Mouse (Mus musculus) bone marrow, adult 2 months (tissue): ENCODE data around the gene Atcay. TPM values are rescaled to one million over a fixed set of nuclear protein-coding genes. Genes with fewer than 3 reads are reported as not detected.

ENCODE experiments used
- H3K27ac ChIP-seq: fragments of 200-500 bp; 2 replicates; pipeline ENCODE4 v1.5.1; 2012; ENCODE audit warnings: low read depth, mild to moderate bottlenecking, control low read depth, inconsistent platforms, low read length; ENCODE audit not compliant: control insufficient read depth, poor library complexity, insufficient read depth
- H3K4me1 ChIP-seq: fragments of 200-500 bp; 2 replicates; pipeline ENCODE4 v1.6.1; 2011; ENCODE audit warnings: low read length; ENCODE audit not compliant: control insufficient read depth, insufficient read depth
- H3K4me3 ChIP-seq: fragments of 200-500 bp; replicated peaks from 2 replicates; pipeline ENCODE3; 2011; ENCODE audit warnings: mild to moderate bottlenecking, low read depth, low read length, control low read depth; ENCODE audit not compliant: control insufficient read depth
- CTCF ChIP-seq: fragments of 200-500 bp; IDR thresholded peaks from 2 replicates; pipeline ENCODE4 v1.5.1; 2011; ENCODE audit warnings: low read length, control low read depth; ENCODE audit not compliant: control insufficient read depth, insufficient read depth
- POLR2A ChIP-seq: fragments of 200-500 bp; IDR thresholded peaks from 2 replicates; pipeline ENCODE4 v1.6.1; 2011; ENCODE audit warnings: low read depth, mild to moderate bottlenecking, control low read depth, low read length, borderline replicate concordance; ENCODE audit not compliant: control insufficient read depth
- WGBS: fragments of 180-500 bp; shearing (Covaris S2); methylation state at CpG from one replicate; pipeline ENCODE4 v1.1.7; 2018; 5-methylcytosine and 5-hydroxymethylcytosine counted together
- polyA plus RNA-seq: library from polyadenylated mRNA; stranded (reverse); fragments of >200 nt; gene quantifications from 2 replicates; pipeline ENCODE4 v1.2.4, GENCODE M21; 2011; ENCODE audit warnings: low replicate concordance; ENCODE audit not compliant: missing spikeins, insufficient read depth, insufficient read length

The Atcay gene
- not detected in 2 replicates for polyA plus RNA-seq

DNA sequence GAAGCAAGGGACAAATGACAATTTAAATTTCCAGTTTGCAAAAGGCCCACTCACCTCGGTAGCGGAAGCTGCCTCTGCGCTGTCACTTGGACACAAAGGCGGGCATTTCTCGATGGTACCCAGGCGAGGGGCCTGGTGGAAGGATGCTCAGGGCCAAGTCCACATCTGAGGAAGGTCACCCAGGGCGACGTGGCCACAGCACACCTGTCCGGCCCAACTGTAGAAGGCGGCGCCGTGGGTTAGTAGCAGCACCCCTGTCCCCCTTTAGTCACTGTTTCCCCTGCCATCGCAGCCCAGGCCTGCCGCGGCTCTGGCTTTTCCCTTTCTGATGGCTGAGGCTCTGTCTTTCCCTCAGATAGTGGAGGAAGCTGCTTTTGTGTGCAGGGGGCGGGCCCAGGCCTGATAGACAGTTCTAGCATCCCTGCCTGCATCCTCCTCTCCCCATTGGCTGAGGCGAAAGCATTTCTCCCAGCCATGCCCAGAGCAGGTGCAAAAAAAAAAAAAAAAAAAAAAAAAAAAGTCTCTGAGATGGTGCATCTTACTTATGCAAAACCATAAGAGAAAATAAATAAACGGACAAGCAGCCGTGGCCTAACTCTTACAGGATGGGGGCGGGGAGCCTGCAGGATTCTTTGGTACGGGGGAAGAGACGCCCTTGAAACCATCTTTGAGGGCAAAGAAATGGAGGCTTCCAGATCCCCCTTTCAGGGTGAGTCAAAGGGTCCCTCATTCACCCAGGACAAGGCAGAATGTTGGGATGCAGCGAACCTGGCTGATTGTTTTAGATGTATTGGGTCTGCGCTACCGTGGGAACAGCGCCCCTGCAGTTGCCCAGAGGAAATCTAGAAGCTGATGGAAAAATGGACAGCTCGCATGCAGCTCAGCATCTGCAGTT lies at the start of gene Atcay:
Gene Atcay (minus strand): TSS at position 396 of the 895 bp plus-strand sequence.
- Histone ChIP-seq H3K27ac (no peak within 1 kb of the TSS), H3K4me1 (no peaks in the 10 kb centered on the region), H3K4me3 (no peak within 1 kb of the TSS)
- no peak for TF ChIP-seq POLR2A
- TF ChIP-seq CTCF = peak; percentile 41; the same call in 1 of the 2 replicates
- WGBS = 11% methylated on average over 27 of the region's 27 CpGs

- Histone ChIP-seq H3K4me3 (no peak overlapping the region), H3K4me1 (no peaks in the 10 kb centered on the region), H3K27ac (no peak overlapping the region)
- 79% methylated on average over 10 of the region's 10 CpGs for WGBS
- TF ChIP-seq CTCF (no peak), POLR2A (no peak)
These were observed 48.9 kb upstream of the Atcay start for GRCm38 (mm10) chr10:81279496-81279895.

- TF ChIP-seq CTCF (no peak), POLR2A (no peak)
- WGBS = 88% methylated on average over 22 of the region's 22 CpGs
- Histone ChIP-seq H3K4me1 (no peaks in the 10 kb centered on the region), H3K4me3 (no peak overlapping the region), H3K27ac (no peak overlapping the region)
These were observed 47.0 kb upstream of the Atcay start for GRCm38 (mm10) chr10:81277676-81278075.

DNA sequence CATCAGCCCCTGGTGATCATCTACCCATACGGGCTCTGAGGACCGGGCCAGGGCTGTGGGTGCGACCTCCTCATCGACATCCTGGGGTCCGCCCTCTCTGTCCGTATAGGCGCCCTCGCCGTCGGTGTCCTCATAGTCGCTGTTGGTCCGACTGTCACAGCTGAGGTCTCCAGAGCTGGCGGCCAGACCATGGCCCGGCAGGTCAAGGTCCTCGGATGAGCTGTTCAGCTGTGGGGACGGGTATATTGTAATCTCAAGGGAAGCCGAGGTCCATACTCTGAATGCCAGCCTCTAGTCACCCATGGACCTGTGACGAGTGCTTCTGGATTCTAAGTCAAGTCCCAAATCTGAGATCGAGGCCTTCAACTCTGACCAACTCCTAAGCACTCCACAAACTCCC lies 43.2 kb upstream of the Atcay start:
- no peak overlapping the region for H3K27ac ChIP-seq
- H3K4me1 ChIP-seq = no peaks in the 10 kb centered on the region
- WGBS = 92% methylated on average over 19 of the region's 19 CpGs
- H3K4me3 ChIP-seq = no peak overlapping the region
- no peak for TF ChIP-seq POLR2A
- TF ChIP-seq CTCF = no peak

DNA sequence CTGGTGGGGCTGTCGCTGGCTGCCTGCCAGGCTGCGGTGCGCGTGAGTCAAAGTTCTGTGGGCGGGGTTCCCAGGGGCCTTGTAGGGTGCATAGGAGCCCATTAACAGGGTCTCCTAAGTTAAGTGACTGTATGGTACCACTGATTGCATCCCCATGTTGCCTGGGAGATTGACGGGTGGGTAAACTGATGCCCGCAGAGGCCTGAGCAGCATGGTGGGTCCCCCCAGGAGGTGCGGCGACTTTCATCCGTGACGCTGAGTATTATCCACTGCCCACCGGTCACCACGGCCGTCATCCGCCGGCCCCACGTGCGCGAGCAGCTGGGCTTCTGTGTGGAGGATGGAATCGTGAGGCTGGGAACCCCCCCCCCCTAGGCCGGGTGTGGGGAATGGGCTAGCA lies 41.7 kb upstream of the Atcay start:
- TF ChIP-seq CTCF (no peak), POLR2A (no peak)
- Histone ChIP-seq H3K4me1 (no peaks in the 10 kb centered on the region), H3K27ac (no peak overlapping the region), H3K4me3 (no peak overlapping the region)
- 96% methylated on average over 21 of the region's 21 CpGs for WGBS

- TF ChIP-seq POLR2A = no peak
- Histone ChIP-seq H3K4me1 (no peaks in the 10 kb centered on the region), H3K4me3 (peak overlapping the region; percentile 74), H3K27ac (no peak overlapping the region)
- 82% methylated on average over 16 of the region's 16 CpGs for WGBS
These were observed 38.2 kb upstream of the Atcay start for GRCm38 (mm10) chr10:81268643-81269412.

DNA sequence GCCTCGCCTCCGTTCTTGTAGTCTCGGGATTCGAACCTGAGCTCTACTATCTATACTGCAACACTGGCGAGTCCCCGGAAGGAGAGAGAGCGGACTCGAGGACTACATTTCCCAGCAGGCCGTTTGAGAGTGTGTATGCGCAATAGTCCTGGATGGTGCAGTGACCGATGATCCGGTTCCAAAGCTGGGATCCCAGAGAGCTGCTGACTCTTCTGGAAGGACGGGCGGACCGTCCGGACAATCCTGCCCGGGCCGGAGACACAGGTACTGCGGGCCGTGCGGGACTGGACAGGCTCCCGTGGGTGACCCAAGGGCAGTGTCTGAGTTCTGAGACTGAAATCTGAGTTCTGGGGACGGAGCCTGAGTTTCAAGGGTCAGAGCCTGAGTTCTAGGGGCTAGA lies 37.4 kb upstream of the Atcay start:
- Histone ChIP-seq H3K27ac (no peak overlapping the region), H3K4me3 (peak overlapping the region; percentile 74), H3K4me1 (no peaks in the 10 kb centered on the region)
- no peak for TF ChIP-seq CTCF
- no peak; the same call in 1 of the 2 replicates for TF ChIP-seq POLR2A
- 6% methylated on average over 23 of the region's 23 CpGs for WGBS

GRCm38 (mm10) chr10:81266211-81267105 lies 35.8 kb upstream of the Atcay start, which contains the start of the genes Mrpl54 and Apba3:
Mrpl54 (minus strand) TSS chr10:81266934.
Apba3 (plus strand) TSS chr10:81266960.
- Histone ChIP-seq H3K4me3 (peak within 1 kb of the TSS; percentile 89), H3K4me1 (no peaks in the 10 kb centered on the region), H3K27ac (peak within 1 kb of the TSS; percentile 87)
- WGBS = under 1% methylated on average over 48 of the region's 48 CpGs
- no peak; the same call in 1 of the 2 replicates for TF ChIP-seq POLR2A
- TF ChIP-seq CTCF = no peak
